Mouse (Mus musculus) urinary bladder, postnatal 36 days (tissue): ENCODE data around the gene Olig3.

ENCODE experiments used
- DNase-seq, 2 experiments: peaks; one replicate each; pipeline ENCODE4 v3.0.0; 2022; ENCODE audit warnings: low spot score in 2 of 2, mixed read lengths in 1 of 2

Olig3 gene

DNA sequence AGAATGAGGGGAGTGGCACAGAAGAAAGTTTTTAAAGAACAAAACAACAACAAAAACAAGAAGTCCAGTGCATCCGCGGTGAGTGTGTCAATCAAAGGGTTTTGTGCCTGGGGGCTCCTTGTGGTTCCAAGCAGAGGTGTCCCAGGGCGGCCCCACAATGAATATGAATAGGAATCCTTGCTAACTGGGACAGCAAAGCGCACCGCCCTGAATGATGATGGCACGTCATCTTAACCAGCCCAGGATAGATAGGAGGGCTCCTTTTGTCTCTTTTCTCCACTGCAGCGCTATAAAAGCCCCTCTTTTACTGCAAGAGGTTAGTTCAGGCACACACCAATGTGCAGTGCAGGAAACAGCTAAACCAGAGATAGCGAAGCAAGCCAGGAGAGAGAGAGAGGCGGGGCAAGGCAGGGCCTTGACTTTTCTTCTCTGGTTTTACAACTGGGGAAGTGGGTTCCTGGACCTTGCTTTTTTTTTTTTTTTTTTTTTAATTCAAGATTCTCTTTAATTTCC lies at the start of gene Olig3:
TSS of gene Olig3 (plus strand) at position 463 of the 513 bp plus-strand sequence.
- DNase-seq, result no peak

DNA sequence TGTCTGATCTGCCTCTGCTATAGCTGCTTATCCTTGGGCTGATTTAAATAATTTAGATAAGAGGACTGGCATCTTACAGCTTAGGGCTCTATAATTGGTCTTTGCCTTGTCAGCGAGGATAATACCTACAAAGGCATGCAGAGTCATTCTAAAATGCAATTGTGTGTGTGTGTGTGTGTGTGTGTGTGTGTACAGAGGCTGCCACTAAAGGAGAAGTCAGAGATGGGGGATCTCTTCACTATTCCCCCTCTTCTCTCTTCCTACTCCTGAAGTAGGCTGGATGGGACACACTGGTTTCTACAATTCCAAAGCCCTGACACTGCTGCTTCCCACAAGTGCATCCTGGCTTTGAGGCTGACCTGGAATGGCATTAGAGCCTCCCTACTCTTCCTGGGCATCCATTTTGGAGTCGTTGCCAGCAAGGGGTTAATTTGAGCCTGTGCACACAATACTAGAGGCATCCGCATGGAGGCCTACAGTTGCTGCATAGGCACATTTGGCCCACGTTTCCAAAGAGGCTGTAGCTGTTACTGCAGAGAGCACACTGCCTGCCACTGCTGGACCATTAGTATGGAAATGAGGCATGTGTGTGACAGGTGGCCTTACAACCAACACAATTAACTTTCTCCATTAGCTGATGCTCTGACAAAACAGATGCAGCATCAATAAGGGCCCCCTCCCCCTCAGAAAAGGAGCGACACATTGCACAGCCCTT lies 46.5 kb upstream of the Olig3 start:
- DNase-seq, result no peak

DNA sequence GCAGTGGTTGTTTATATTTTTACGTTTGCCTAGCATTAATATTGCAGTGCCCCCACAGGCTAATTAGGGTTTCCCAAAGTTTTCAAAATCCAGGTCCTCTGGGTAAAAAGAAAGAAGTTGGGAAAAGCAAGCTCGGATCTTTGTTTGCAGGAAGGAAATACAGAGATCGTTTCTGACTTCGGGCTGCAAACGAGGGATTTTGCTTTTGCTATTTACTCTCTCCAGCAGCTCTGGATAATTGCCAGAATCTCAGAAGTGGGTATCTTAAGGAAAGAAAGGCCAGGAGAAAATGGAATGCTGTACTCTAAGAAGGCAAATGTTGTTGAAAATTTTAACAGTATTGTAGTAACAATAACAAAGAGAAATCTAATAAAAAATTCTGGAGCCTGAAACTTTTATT lies 45.9 kb upstream of the Olig3 start:
- no peak for DNase-seq

DNA sequence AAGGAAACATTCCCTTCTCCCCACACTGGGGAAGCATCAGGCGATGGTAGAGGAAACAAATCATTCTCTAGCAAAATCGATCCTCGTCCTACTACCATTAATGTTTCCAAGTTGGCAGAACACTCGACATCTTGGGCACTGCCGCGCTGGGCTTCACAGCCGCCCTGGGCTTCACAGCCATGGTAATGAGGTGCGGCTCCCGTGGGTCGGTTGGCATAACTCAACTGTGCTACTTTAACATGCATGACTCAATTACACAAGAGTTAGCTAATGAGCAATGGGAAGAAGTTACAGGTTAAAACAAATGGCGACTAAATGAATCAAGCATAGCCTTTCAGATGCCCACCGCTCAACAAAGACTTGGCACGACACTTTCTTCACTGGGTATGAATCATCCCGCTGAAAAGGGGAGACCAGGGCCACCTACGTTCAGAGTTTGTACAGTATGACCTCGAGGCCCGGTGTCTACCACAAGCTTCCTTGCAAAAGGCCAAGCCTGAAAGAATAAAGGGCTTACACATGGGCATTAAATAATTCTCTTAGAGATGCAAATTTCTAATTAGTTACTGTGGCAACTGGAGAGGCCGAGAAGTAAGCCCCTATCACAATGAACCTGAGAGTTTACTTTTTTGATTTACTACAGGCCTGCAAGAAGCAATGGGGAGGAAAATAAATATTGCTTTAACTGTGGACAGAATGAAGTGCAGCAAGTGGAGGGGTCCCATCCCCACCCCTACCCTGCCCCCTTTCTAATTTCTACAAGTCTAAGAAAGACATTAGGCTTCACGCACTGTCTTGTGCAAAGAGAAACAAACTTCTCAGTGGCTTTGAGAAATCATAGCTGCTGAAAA lies 38.1 kb upstream of the Olig3 start:
- no peak for DNase-seq

DNA sequence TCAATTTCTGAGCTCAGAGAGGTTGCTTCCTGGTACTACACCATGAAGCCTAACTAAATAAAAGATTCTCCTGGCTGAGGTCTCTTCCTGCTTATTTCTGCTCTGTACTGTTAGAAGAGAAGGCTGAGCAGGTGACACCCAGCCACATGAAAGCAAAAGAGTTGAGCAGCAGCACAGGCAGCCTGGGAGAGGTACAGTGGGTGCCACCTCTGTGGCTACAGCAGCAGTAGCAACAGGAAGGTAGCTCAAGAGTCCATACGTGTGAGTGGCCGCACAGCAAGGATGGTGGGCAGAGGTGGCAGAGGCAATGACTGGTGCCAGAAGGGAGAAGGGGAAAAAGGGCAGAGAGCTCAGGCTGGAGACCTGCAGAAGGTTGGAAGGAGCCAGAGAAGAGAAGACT lies 34.6 kb upstream of the Olig3 start:
- no peak for DNase-seq

DNA sequence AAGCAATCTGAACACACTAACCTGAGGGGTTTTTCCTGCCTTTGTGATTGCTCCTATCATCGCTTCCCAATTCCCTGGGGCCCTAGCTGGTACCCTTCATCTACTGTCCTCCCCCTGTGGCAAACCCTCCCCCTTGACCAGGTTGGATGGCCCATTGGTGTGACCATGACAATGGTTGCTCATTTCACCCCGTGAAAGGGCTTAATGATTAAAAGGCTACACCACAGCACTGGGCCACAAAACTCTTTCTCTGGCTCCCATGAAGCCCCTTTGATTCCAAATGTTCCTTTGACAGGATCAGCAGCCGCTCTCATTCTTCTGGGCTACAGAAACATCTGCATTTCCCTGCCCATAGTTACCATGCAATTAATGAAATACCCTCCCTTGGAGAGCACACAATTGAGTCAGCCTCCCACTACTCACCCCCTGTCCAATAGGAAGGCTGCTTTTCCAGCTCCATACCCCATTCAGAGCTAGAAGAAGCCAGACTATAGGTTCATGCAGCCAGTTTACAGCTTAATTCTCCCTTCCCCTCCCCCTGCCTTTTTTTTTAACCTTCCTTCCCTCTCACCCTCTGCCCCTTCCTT lies 27.0 kb upstream of the Olig3 start:
- DNase-seq, result no peak

DNA sequence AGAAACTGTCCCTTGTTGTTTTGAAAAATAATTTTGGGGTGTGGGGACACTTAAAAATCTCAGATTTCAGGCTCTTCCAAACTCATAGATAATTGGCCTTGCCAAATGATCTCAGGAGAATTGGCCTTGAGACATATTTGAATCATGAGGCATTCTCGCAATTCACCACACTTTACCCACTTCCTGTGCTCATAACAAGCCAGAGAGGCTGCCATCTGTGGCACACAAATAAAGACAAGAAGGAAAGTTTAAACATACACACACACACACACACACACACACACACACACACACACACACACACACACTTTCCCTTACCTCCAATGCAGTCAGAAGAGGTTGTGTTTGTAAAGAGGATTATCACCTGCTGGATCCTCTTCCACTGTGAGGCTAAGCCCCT lies 22.9 kb upstream of the Olig3 start:
- no peak for DNase-seq

DNA sequence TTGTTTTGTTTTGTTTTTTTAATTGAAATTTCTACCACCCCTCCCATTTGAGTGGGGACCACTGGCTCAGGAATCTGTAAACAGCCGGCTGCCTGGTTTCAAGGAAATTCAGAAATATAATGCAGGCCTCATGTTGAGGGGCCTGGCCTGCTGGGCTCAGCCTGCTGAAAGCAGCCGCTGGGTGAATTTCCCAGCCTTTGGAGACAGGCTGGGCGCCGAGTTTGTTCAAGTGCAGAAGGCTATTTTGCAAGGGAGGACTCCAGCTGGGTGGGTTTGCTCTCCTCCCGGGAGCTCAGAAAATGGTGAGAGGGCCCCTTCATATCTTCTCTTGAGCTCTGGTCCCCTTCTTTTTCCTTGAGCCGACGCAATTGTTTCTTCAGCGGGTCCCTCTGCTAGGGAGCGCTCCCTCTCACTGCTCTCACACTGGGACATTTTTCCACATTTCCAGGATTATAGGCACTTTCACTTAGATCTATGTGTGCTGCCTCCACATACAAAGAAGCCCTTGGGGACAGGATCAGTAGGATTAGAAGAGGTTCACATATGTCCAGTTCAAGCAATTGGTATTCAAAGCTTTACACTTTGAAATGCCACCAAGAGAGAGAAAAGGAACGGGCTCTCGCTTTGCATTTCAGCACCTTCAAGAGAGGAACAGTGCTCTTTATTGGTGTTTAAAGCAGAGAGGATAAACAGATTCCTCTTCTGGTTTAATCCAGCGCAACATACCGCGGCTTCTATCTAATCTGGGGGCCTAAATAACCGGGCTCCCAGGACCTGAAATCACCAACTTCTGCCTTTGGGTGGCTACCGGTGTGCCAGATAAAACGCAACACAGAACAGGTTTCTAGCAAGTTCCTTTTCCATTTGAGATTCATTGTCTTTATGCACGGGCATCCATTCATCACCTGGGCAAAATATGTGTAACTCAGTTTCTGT lies 17.4 kb upstream of the Olig3 start:
- no peak for DNase-seq

DNA sequence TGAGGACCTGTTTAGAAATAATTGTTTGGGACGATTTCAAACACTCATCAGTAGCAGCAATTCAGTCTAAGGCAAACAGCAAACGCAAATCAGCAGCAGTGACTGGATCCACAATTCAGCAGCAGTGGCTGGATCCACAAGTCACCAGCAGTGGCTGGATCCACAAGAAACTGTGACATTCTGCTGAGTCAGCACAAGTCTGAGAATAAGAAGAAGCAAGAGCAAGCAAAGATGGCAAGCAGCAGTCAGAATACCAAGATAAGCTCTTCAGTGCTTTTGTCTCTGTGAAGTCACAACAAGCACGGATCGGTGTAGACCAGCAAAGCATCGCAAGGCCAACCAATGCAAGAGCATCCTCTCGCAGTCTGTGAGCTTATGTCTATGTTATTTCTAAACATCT lies 12.3 kb upstream of the Olig3 start:
- DNase-seq, result no peak

DNA sequence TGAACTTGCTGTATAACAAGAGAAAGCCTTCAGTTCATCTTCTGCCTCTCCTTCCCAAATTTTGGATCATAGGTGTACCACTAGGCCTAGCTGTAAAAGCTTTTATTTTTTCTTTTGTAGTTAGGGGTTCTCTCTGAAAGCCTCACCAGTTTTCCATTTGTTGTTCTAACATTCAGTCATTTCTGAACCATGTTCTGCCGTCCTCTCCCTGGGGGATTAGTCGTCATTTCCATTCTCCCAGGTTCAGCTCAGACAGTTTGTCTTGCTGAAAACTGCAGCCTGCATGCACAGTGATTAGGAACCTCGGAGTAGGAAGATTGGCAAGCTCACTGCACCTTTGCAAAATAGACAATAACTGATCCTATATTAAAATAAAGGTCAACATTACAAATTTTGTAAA lies 7.0 kb upstream of the Olig3 start:
- DNase-seq, result no peak

DNA sequence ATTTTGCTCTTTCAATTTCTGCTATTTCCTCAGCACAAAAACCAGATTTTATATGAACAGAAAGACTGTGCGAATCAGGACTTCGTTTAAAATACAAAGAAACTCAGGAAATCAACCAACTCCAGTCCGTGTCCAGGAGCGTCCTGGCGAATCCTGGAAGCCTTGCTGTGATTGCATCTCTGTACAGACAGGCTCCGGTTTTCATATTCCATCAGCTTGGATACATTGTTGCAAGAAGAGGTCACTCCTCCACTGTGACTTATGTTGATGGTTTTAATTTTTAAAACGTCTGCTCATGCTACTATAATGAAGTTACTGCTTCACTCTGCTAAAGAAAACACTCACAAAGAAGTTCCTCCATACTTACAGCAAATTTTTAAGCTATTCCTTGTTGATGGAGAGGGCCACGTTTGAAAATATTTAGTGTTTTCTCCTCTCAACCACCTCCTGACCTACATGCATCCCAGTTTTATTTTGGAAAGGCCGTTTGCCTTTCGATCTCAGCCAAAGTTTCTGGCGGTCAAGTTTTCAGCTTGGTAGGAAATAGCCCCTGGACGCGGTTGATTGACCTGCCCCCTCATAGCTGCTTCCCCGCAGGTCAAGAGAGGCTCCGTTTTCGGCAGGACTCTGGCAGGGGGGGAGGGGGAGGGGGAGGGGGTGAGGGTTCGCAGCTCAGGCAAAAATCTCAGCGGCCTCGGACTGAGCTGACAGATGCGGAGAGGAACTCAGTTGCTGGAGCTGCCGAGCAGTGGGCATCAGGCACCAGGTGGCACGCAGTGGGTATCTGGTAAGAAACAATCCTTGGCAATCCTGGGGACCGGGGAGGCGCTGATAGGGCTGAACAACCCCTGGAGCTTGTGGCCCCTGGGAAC lies 4.1 kb upstream of the Olig3 start:
- no peak for DNase-seq

DNA sequence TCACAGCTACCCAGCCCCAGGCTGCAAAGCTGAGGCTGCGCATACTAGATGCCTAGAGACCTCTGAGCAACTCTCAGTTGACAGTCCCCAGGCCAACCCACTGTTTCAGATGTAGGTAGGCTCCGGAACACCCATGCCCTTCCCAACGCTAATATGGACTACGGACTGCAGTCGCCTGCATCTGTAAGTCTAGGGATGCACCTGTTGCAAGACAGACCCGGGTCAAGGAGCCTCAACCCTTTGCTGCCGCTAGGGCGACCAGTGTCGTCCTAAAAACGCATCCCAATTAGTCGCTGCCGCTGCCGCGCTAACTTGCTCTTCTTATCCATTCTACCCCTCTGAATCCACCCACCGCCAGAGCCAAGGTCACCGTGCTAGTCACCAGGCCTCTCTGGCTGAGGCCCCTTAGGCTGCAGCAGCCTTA lies 3.4 kb upstream of the Olig3 start:
- DNase-seq, result no peak

DNA sequence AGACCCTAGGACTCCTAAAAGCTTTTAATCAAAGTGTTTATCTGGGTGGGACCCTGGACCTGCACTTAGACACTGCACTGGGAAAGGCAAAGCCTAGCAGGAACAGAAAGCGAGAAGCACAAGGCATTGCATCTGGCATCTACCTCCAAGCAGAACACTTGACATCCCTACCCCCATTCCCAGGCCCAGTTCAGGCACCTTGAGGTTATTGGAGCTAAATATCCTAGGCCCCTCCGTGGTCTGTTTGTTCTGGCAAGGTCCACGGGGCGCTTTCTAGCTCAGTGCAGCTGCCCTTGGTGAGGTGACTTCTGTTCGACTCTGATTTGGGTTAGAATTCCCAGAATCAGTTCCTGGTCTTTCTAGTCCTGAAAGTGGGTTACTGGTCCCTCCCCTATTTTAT lies 2.7 kb upstream of the Olig3 start:
- no peak for DNase-seq

DNA sequence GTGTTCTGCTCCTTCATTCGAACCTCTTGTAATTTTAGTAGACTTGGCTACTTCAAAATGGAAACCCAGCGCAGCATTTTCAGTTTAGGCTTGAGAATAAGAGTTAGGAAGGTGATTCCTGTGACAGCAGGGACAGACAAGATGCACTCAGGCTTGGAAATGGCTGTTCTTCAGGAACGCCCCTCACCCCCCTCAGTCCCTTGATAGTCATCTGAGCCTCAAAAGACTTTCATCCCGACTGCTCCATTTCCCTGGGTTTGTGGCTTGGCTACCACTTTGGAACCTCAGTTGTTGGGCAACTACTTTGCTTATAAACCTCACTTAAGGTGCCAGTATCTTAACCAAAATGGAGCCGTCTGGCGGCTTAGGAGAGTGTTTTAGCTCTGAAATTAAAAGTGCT lies 2.2 kb upstream of the Olig3 start:
- DNase-seq, result no peak

DNA sequence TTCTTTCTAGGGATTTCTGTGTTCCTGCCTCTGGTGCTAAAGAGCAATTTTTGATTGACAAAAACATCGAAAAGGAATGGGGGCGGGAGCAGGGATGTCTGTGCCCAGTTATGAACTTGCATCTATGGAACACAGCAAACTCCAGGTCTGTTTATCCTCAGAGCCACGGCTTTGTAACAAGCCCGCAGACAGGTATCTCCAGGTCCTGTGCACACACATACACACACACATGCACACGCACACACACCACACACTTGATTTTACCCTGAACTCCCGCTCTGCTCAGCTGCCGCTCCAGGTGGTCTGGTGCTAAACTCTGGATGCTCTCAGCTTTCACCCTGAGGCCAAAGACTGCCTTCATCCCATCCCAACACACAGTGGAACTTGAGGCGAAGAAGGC lies 1.3 kb upstream of the Olig3 start:
- no peak for DNase-seq

DNA sequence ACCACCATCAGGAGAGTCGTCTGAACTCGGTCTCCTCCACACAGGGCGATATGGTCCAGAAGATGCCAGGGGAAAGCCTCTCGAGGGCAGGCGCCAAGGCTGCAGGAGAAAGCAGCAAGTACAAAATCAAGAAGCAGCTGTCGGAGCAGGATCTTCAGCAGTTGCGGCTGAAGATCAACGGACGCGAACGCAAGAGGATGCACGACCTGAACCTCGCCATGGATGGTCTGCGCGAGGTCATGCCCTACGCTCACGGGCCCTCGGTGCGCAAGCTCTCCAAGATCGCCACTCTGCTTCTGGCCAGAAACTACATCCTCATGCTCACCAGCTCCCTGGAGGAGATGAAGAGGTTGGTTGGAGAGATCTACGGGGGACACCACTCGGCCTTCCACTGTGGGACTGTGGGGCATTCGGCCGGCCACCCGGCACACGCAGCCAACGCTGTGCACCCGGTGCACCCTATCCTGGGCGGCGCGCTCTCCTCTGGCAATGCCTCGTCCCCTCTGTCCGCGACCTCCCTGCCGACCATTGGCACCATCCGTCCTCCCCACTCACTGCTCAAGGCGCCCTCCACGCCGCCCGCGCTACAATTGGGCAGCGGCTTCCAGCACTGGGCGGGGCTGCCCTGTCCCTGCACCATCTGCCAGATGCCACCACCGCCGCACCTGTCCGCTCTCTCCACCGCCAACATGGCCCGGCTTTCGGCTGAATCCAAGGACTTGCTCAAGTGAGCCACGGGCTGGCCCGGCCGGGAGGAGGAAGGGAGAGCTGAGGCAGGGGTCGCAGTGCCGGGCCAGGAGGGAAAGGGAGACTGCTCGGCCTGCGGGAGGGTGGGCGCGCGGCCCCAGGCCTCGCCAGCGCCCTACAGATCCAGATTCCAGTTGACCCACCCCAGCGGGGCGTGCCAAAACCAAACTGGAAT lies 648 bp downstream of the Olig3 start:
- no peak for DNase-seq

DNA sequence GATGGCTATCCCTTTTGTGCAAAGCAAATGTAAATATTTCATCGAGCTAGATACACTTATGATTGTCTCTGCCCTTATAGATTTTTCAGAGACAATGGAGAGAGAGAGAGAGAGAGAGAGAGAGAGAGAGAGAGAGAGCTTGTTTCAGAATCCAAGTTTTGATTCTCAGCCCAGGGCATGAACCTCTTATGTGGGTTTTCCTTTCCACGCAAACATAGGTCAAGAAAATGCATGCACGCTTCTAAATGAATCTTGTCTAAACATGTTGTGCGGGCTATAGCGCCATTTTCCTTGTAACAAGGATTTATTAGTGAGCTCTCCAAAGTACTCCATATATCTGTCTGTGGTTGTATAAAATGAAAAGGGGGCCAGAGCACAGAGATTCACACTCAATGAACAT lies 1.5 kb downstream of the Olig3 start:
- DNase-seq, result no peak

DNA sequence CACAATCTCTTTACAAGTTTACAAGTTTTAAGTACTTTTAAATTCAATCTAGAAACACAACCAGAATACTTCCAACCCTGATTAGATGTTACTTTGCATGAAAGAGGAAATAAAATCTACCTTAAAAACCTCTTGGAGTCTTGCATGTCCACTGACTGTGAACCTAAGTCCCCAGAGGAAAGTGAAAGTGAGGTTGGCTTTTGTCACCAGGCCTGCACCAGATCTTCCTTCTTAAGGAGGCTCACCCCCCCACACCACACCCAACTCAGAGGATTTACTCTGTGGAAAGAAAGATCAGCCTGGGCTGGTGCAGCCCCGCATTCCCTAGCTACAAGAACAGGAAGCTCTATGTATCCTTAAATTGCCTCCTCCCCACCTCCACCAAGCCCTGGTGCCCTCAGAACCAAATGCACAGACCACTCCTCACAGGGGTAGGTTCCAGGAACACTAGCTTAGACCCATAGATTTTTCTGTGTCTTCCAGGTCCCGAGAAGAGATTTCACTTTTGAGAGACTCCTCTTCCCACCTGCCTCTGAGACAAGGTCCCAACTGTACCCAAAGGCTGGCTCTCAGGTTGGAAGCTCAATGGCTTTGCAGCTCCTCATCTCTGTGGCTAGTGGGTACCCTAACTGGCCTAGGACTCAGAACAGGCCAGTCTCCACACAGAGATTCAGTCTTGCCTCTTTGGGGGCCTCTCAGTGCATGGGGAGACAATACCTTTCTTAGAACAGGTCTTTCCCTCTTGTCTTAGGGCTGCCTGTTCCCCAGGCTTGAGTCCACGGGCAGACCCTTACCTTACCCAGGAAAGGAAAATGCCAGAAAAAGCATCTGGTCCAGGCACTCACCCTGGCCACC lies 4.3 kb downstream of the Olig3 start:
- no peak for DNase-seq
